Mouse (Mus musculus) testis, adult 2 months (tissue): ENCODE data around the gene B9d2.

ENCODE experiments used
- CTCF ChIP-seq: fragments of 200-500 bp; IDR thresholded peaks from 2 replicates; pipeline ENCODE4 v1.5.1; 2012; ENCODE audit warnings: low read depth, mild to moderate bottlenecking, inconsistent platforms, low read length, moderate library complexity; ENCODE audit not compliant: control insufficient read depth, insufficient read depth, insufficient replicate concordance
- POLR2A ChIP-seq: fragments of 200-500 bp; IDR thresholded peaks from 2 replicates; pipeline ENCODE4 v1.6.1; 2012; ENCODE audit warnings: low read depth, mild to moderate bottlenecking, inconsistent platforms, low read length, moderate library complexity; ENCODE audit not compliant: control insufficient read depth

GRCm38 (mm10) chr7:25717478-25717877 lies 36.9 kb downstream of the B9d2 start:
- no peak for TF ChIP-seq POLR2A
- TF ChIP-seq CTCF = no peak
